Mouse (Mus musculus) heart, embryonic 11.5 days (tissue): Measurements from ENCODE around the gene Sall4. TPM values are rescaled to one million over a fixed set of nuclear protein-coding genes. Genes with fewer than 3 reads are reported as not detected.
A peak's percentile ranks its signal among the peaks of the same experiment; 100 is the strongest.

ENCODE experiments used
- ATAC-seq: fragments of 200-750 bp; cut with Nextera tagmentation; replicated peaks from 2 replicates; pipeline ENCODE4 v1.8.0; 2017; ENCODE audit warnings: moderate library complexity; ENCODE audit not compliant: insufficient number of reproducible peaks, low FRiP score, low TSS enrichment
- H3K27ac ChIP-seq: fragments of 300-500 bp; sonication (generic); 2 replicates; pipeline ENCODE4 v1.5.1; 2014; ENCODE audit warnings: mild to moderate bottlenecking, low read depth, low read length
- H3K27me3 ChIP-seq: fragments of 300-500 bp; sonication (generic); 2 replicates; pipeline ENCODE4 v1.6.1; 2014; ENCODE audit warnings: mild to moderate bottlenecking, low read length, mixed read lengths; ENCODE audit not compliant: control insufficient read depth, insufficient read depth
- H3K36me3 ChIP-seq: fragments of 300-500 bp; sonication (generic); 2 replicates; pipeline ENCODE4 v1.6.1; 2014; ENCODE audit warnings: mild to moderate bottlenecking, low read length, moderate library complexity, mixed read lengths; ENCODE audit not compliant: control insufficient read depth, insufficient read depth
- H3K4me1 ChIP-seq: fragments of 300-500 bp; sonication (generic); 2 replicates; pipeline ENCODE4 v1.6.1; 2014; ENCODE audit warnings: low read length; ENCODE audit not compliant: control insufficient read depth, insufficient read depth
- H3K4me2 ChIP-seq: fragments of 300-500 bp; sonication (generic); 2 replicates; pipeline ENCODE4 v1.6.1; 2014; ENCODE audit warnings: mild to moderate bottlenecking, moderate library complexity
- H3K4me3 ChIP-seq: fragments of 300-500 bp; sonication (generic); 2 replicates; pipeline ENCODE4 v1.5.1; 2014; ENCODE audit warnings: low read depth, low read length
- H3K9ac ChIP-seq: fragments of 300-500 bp; sonication (generic); 2 replicates; pipeline ENCODE4 v1.6.1; 2014; ENCODE audit warnings: mild to moderate bottlenecking, low read depth, low read length, moderate library complexity
- H3K9me3 ChIP-seq: fragments of 300-500 bp; sonication (generic); replicated peaks from 2 replicates; pipeline ENCODE4 v1.6.1; 2016; ENCODE audit warnings: low read length; ENCODE audit not compliant: control insufficient read depth
- WGBS: fragments of 180-500 bp; shearing (Covaris S2); extraction: QIAGEN DNeasy Blood & Tissue Kit; methylation state at CpG from one replicate; pipeline ENCODE4 v1.1.7; 2014; ENCODE audit not compliant: insufficient replicate concordance; 5-methylcytosine and 5-hydroxymethylcytosine counted together
- polyA plus RNA-seq: library from polyadenylated mRNA; unstranded; fragments of >200 nt; fragmentation: Nextera tagmentation; extraction: Ambion mirVana; gene quantifications from 2 replicates; pipeline ENCODE4 v1.2.1, GENCODE M21; 2014

Sall4 gene
- polyA plus RNA-seq, 1 experiment from 2014 or later: 4.3 TPM

GRCm38 (mm10) chr2:168726007-168726406 lies 41.7 kb downstream of the Sall4 start:
- peak; percentile 60 for ATAC-seq
- H3K4me2 ChIP-seq: no peak overlapping the region
- 0 out of 2 replicates have a peak, but pooled peaks cover 3% of the 10 kb centered on the region for H3K4me1 ChIP-seq
- H3K27me3 ChIP-seq: no peaks in the 10 kb centered on the region
- H3K9ac ChIP-seq: no peak overlapping the region
- no peak overlapping the region for H3K27ac ChIP-seq
- H3K4me3 ChIP-seq: no peak overlapping the region
- H3K9me3 ChIP-seq: no peaks in the 10 kb centered on the region
- H3K36me3 ChIP-seq: no peaks in the 10 kb centered on the region
- WGBS: 42% methylated on average over 6 of the region's 6 CpGs

GRCm38 (mm10) chr2:168721313-168721712 lies 46.4 kb downstream of the Sall4 start:
- WGBS: 84% methylated on average over 14 of the region's 14 CpGs
- ATAC-seq: no peak
- no peak overlapping the region for H3K27ac ChIP-seq
- H3K27me3 ChIP-seq: no peaks in the 10 kb centered on the region
- H3K4me2 ChIP-seq: no peak overlapping the region
- no peak overlapping the region for H3K4me3 ChIP-seq
- H3K4me1 ChIP-seq: no peaks in the 10 kb centered on the region
- H3K9ac ChIP-seq: no peak overlapping the region
- no peaks in the 10 kb centered on the region for H3K36me3 ChIP-seq
- H3K9me3 ChIP-seq: no peaks in the 10 kb centered on the region

DNA sequence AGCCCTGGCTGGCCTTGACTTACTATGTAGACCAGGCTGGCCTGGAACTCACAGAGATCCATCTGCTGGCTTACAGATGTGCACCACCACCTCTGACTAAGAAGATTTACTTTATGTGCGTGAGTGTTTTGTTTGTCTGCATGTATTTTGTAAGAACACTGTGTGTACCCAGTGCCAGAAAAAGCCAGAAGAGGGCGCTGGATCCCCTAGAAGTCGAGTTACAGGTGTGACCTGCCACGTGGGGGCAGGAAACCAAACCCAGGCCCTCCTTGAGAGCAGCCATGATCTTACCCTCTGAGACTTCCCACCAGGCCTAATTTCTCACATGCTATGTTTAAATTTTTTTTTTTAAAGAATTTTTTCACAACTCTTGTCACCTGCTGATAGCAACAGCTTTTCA lies 48.0 kb downstream of the Sall4 start:
- Histone ChIP-seq H3K4me1 (no peaks in the 10 kb centered on the region), H3K9me3 (no peaks in the 10 kb centered on the region), H3K4me3 (no peak overlapping the region), H3K27me3 (no peaks in the 10 kb centered on the region), H3K9ac (no peak overlapping the region), H3K27ac (no peak overlapping the region), H3K4me2 (no peak overlapping the region), H3K36me3 (no peaks in the 10 kb centered on the region)
- WGBS: 59% methylated on average over 4 of the region's 4 CpGs
- ATAC-seq: no peak

- no peak overlapping the region for H3K4me3 ChIP-seq
- no peaks in the 10 kb centered on the region for H3K4me1 ChIP-seq
- ATAC-seq: no peak
- H3K27ac ChIP-seq: no peak overlapping the region
- WGBS: 66% methylated on average over 10 of the region's 10 CpGs
- H3K9me3 ChIP-seq: no peaks in the 10 kb centered on the region
- no peak overlapping the region for H3K9ac ChIP-seq
- no peak overlapping the region for H3K4me2 ChIP-seq
- no peaks in the 10 kb centered on the region for H3K27me3 ChIP-seq
- H3K36me3 ChIP-seq: no peaks in the 10 kb centered on the region
Observed at GRCm38 (mm10) chr2:168718735-168719134, 49.0 kb downstream of the Sall4 start.

DNA sequence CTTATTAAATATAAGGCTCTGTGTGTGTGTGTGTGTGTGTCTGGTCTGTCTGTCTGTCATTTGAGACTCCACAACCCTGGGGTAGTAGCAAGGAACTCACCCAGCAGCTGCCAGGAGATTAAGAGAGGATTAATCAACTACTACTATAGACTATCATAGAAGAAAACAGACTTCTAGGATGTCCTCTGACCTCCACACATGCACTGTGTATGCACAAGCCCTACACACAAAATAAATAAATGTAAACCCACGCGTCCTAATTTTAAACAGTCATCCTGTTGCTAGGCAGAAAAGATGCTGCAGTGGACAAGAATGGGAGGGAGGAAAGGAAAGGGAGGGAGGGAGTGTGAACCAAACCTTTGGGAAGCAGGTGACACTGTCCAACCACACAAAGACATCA lies 49.5 kb downstream of the Sall4 start:
- ATAC-seq: no peak
- Histone ChIP-seq H3K36me3 (no peaks in the 10 kb centered on the region), H3K9ac (no peak overlapping the region), H3K4me2 (no peak overlapping the region), H3K4me1 (no peaks in the 10 kb centered on the region), H3K9me3 (no peaks in the 10 kb centered on the region), H3K27me3 (no peaks in the 10 kb centered on the region), H3K4me3 (no peak overlapping the region), H3K27ac (no peak overlapping the region)
- 68% methylated on average over 2 of the region's 2 CpGs for WGBS

GRCm38 (mm10) chr2:168712199-168713176 lies 55.3 kb downstream of the Sall4 start:
- H3K9ac ChIP-seq: 0 out of 2 replicates have a peak overlapping the region, but pooled peaks have one; percentile 6
- H3K4me1 ChIP-seq: peaks cover 9% of the 10 kb centered on the region; the same call in 1 of the 2 replicates
- H3K27ac ChIP-seq: no peak overlapping the region
- H3K4me3 ChIP-seq: no peak overlapping the region
- H3K9me3 ChIP-seq: no peaks in the 10 kb centered on the region
- peak overlapping the region; percentile 1; the same call in 1 of the 2 replicates for H3K4me2 ChIP-seq
- no peaks in the 10 kb centered on the region for H3K27me3 ChIP-seq
- no peak for ATAC-seq
- WGBS: 70% methylated on average over 20 of the region's 20 CpGs
- no peaks in the 10 kb centered on the region for H3K36me3 ChIP-seq

DNA sequence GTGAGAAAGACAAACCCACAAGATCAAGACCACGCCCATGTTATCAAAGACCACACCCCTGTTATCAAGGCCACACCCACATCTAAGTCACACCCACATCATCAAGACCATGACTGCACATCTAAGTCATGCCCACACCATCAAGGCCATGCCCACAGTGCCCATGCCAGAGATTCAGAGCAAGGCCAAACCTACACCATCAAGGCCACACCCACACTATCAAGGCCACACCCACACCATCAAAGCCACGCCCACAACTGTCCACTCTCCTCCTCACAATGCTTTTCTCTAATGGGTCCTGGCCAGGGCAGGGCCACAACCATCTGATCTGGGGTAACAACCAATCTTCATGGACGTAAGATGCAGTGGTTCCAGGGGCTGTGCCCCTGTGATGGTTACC lies 56.8 kb downstream of the Sall4 start:
- Histone ChIP-seq H3K4me1 (peaks cover 9% of the 10 kb centered on the region; the same call in 1 of the 2 replicates), H3K4me2 (no peak overlapping the region), H3K9me3 (no peaks in the 10 kb centered on the region), H3K4me3 (no peak overlapping the region), H3K9ac (no peak overlapping the region), H3K27me3 (no peaks in the 10 kb centered on the region), H3K36me3 (peaks cover under 1% of the 10 kb centered on the region; the same call in 1 of the 2 replicates), H3K27ac (no peak overlapping the region)
- 0 out of 2 replicates have a peak, but pooled peaks have one; percentile 31 for ATAC-seq
- WGBS: 65% methylated on average over 3 of the region's 3 CpGs

DNA sequence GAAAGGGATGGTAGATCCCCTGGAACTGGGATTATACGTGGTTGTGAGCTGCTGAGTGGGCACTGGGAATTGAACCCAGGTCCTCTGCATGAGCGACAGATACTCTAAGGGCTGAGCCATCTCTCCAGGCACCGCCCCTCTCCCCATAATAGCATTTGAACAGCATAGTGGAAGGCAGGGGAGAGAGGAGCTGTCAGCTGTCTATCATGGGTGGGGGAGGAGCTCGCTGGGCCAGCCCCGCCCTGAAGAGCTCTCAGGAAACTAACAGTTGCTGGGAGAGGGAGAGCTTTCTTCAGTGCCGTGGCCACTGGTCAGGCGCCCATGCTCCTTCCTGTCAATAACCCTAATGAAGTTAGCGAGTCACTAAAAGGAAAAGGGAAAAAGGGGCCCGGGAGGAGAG lies 60.0 kb downstream of the Sall4 start:
- Histone ChIP-seq H3K4me1 (peaks cover 6% of the 10 kb centered on the region; the same call in 1 of the 2 replicates), H3K27ac (no peak overlapping the region), H3K36me3 (peaks cover 3% of the 10 kb centered on the region; the same call in 1 of the 2 replicates), H3K27me3 (no peaks in the 10 kb centered on the region), H3K4me2 (no peak overlapping the region), H3K9me3 (no peaks in the 10 kb centered on the region), H3K4me3 (no peak overlapping the region), H3K9ac (no peak overlapping the region)
- WGBS: 33% methylated on average over 9 of the region's 9 CpGs
- no peak for ATAC-seq
